Mouse (Mus musculus): ENCODE results near the gene Lrsam1. TPM values are rescaled to one million over a fixed set of nuclear protein-coding genes. Genes with fewer than 3 reads are reported as not detected.

Gene Lrsam1
- 12.7 and 17.3 TPM in 2 replicates for polyA plus RNA-seq (2012; ENCODE audit: low replicate concordance)

DNA sequence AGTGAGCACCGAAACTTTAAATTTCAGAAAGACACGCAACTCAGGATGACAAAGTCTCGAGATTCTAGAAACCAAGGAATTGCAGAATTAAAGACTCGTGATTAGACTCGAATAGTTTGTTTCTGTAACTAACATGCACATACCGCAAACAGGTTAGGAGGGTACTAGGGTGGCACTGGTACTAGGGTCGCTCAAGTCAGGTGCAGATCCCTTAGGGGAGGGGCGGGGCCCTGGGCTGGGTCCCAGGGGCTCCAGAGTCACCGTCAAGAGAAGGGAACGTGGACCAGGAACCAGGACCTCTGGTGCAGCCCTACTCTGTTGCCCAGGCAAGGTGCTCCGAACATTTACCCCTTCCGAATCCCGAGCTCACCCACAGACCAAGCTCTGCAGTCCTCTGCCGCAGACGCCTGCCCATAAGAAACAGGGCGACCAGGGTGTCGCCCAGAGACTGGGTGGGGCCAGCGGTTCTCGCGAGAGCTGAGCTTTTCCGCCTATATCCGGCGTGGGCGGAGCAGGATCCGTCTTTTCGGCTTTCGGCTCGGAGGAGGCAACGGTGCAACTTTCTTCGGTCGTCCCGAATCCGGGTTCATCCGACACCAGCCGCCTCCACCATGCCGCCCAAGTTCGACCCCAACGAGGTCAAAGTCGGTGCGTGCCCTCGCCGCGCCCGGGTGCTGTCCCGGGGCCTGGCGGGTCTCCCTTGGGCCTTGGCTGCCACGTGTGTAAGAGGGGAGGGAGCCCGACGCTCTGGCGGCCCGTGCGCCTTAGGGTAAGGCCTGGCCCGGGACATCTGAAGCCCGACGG, at the start of gene Lrsam1, which contains the start of gene Rpl12:
TSS of gene Lrsam1 (minus strand) at position 423 of the 804 bp plus-strand sequence.
TSS of gene Rpl12 (plus strand) at position 368 of the 804 bp plus-strand sequence.

DNA sequence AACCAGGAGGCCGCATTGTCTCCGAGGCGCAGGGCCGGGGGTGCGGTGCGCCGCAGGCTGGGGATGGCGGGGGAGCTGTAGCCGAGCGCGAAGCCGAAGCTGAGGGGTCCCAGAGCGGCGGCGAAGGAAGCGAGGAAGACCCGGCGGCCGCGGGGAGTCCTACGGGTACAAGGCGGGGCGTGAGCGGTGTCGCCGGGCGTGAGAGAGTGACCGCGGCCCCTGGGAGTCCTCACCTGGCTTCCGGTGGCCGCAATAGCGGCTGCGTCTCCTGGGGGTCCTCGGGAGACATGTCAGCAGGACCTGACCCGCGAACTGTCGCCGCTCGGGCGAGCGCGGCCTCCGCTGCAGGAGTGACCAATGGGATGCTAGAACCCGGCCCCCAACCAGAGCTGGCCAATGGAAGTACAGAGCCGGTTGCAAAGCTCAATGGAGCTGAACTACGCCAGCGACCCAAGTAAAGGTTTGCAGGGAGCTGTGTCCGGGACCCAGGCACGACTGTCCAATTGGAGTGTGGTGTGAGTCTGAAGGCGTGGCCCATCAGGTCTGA, 20.4 kb upstream of the Lrsam1 start, which contains the start of gene Slc2a8:
TSS of gene Slc2a8 (minus strand) at position 359 of the 547 bp plus-strand sequence.

DNA sequence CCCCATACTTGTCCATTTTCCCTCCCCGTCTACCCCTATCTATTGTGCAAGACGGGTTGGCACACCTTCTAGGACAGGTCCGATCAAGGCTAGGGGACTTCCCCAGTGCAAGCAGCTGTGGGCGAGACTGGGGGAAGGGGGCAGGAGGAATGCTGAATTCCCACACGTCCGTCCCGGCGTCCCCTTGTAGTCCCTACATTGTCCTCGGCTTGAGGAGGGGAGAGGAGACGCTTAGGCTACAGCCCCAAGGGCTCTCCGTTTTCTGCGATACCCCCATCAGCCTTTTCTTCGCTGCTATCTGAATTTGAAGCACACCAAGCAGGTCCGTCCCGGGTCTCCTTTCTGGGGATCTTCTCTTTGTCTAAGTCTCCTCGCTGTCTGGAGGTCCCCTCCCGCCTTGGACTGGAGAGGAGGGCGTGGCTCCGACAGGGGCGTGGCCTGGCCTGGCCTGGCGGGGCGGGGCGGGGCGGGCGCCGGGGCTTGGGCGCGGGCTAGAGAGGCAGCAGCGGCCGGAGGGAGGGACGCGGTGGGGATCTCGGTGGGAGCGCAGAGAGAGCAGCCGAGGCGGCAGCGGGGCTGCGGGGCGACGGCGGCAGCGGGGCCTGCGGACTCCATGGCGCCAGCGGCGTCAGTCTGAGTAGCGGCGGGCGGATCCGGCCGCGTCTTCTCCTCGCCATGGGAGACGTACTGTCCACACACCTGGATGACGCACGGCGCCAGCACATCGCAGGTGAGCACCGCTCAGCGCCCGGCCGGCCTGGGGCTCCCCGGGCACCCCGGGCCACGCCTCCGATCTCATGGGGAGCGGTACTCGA, 85.5 kb downstream of the Lrsam1 start, which contains the start of gene Fam129b:
TSS of gene Fam129b (plus strand) at position 440 of the 815 bp plus-strand sequence.

Other genes starting within 250 kb of the Lrsam1 start
- gene Cdk9, start 248.5 kb downstream of the Lrsam1 start, polyA plus RNA-seq (2012; ENCODE audit: low replicate concordance), result 91.0 and 160 TPM in 2 replicates
- 153 and 217 TPM in 2 replicates for gene Sh2d3c, start 240.6 kb downstream of the Lrsam1 start, polyA plus RNA-seq (2012; ENCODE audit: low replicate concordance)
- not detected in 2 replicates for gene 6330409D20Rik, start 220.6 kb downstream of the Lrsam1 start, polyA plus RNA-seq (2012; ENCODE audit: low replicate concordance)
- 61.8 and 69.6 TPM in 2 replicates for gene Tor2a, start 204.4 kb downstream of the Lrsam1 start, polyA plus RNA-seq (2012; ENCODE audit: low replicate concordance)
- gene Ttc16, start 186.0 kb downstream of the Lrsam1 start, polyA plus RNA-seq (2012; ENCODE audit: low replicate concordance), result 0.04 and 0.09 TPM in 2 replicates
- 2.4 and 6.0 TPM in 2 replicates for gene Ptrh1, start 185.8 kb downstream of the Lrsam1 start, polyA plus RNA-seq (2012; ENCODE audit: low replicate concordance)
- not detected in 2 replicates for gene Cfap157, start 177.2 kb downstream of the Lrsam1 start, polyA plus RNA-seq (2012; ENCODE audit: low replicate concordance)
- 1.4 and 3.5 TPM in 2 replicates for gene Stxbp1, start 114.4 kb downstream of the Lrsam1 start, polyA plus RNA-seq (2012; ENCODE audit: low replicate concordance)
- gene Fam129b, start 85.5 kb downstream of the Lrsam1 start, polyA plus RNA-seq (2012; ENCODE audit: low replicate concordance), result 10.9 and 38.1 TPM in 2 replicates
- 1,267 and 2,336 TPM in 2 replicates for gene Rpl12, start 55 bp downstream of the Lrsam1 start, polyA plus RNA-seq (2012; ENCODE audit: low replicate concordance)
- 41.9 and 165 TPM in 2 replicates for gene Slc2a8, start 20.5 kb upstream of the Lrsam1 start, polyA plus RNA-seq (2012; ENCODE audit: low replicate concordance)
- gene Garnl3, start 170.0 kb upstream of the Lrsam1 start, polyA plus RNA-seq (2012; ENCODE audit: low replicate concordance), result 1.6 and 3.1 TPM in 2 replicates